In genomic region chr4:137864769-137865168, GRCm38 (mm10) we compare ENCODE assay signal across 9 mouse cellular contexts. TPM values are rescaled to one million over a fixed set of nuclear protein-coding genes. Genes with fewer than 3 reads are reported as not detected.
DNase-seq lines count a peak whose midpoint lies in the region; ATAC-seq and TF ChIP-seq lines count a peak whose summit lies in the region.
"Had no signal": no experiment of that assay in that cellular context is flagged by ENCODE, and none has a peak within 500 bp of the region (broad histone marks: within the 10 kb centered on the region; RNA-seq: fewer than 3 reads in every experiment).

No protein-coding gene starts in this region.

- 79% methylated on average over 9 of the region's 9 CpGs for WGBS in forebrain, embryonic 10.5 days
- 65% methylated on average over 9 of the region's 9 CpGs for WGBS in forebrain, embryonic 11.5 days
- 56% methylated on average over 9 of the region's 9 CpGs for WGBS in hindbrain, embryonic 10.5 days
- WGBS in lung, adult 2 months, result 34% methylated on average over 9 of the region's 9 CpGs
- 39% methylated on average over 9 of the region's 9 CpGs for WGBS in stomach, embryonic 14.5 days

- ATAC-seq in forebrain, embryonic 11.5 days (replicated peaks; ENCODE audit: low FRiP score), result no peak
- peak; percentile 19; the same call in 1 of the 2 replicates for ATAC-seq in common myeloid progenitor, adult 5-6 weeks (replicated peaks; ENCODE audit: low read depth, poor library complexity, severe bottlenecking)
- no peak for ATAC-seq in stomach, embryonic 14.5 days (ENCODE audit: insufficient number of reproducible peaks, insufficient read depth, low FRiP score, low read depth)

- peak; percentile 74; the same call in 1 of the 2 replicates for TF ChIP-seq POLR2A in lung, adult 2 months (IDR thresholded peaks at IDR 0.05; ENCODE audit: borderline replicate concordance, extremely low read depth, low read depth, low read length)

- peaks cover 12% of the 10 kb centered on the region for H3K27me3 ChIP-seq in forebrain, embryonic 10.5 days (ENCODE audit: poor library complexity, severe bottlenecking)
- no peaks in the 10 kb centered on the region; the same call in 1 of the 2 replicates for H3K27me3 ChIP-seq in forebrain, embryonic 11.5 days (ENCODE audit: control insufficient read depth, insufficient read depth, low read length)
- no peaks in the 10 kb centered on the region for H3K27me3 ChIP-seq in hindbrain, embryonic 10.5 days (ENCODE audit: insufficient read depth, poor library complexity, severe bottlenecking)
- H3K27me3 ChIP-seq in stomach, embryonic 14.5 days (ENCODE audit: control insufficient read depth, insufficient read depth, low read length), result no peaks in the 10 kb centered on the region

- no peak for DNase-seq in forebrain, embryonic 10.5 days (ENCODE audit: extremely low spot score, low spot score)
- DNase-seq in forebrain, embryonic 11.5 days (ENCODE audit: low spot score), result no peak
- DNase-seq in hindbrain, embryonic 10.5 days (ENCODE audit: low spot score), result no peak
- DNase-seq in lung, adult 2 months, result no peak
- no peak for DNase-seq in gastrocnemius, adult 8-10 months (ENCODE audit: low spot score in 2 of 2)
- no peak for DNase-seq in ovary, postnatal 10 days (ENCODE audit: low spot score)

- H3K27ac ChIP-seq in forebrain, embryonic 10.5 days, result peak overlapping the region; percentile 60; the same call in 1 of the 2 replicates
- no peak overlapping the region for H3K27ac ChIP-seq in forebrain, embryonic 11.5 days (ENCODE audit: low read depth, low read length)
- peak overlapping the region; percentile 46 for H3K27ac ChIP-seq in hindbrain, embryonic 10.5 days
- no peak overlapping the region for H3K27ac ChIP-seq in stomach, embryonic 14.5 days (ENCODE audit: low read length)
- H3K27ac ChIP-seq: macrophage had no signal

- no peak overlapping the region for H3K9ac ChIP-seq in forebrain, embryonic 11.5 days (ENCODE audit: low read length)
- H3K9ac ChIP-seq in stomach, embryonic 14.5 days (replicated peaks; ENCODE audit: low read depth, low read length), result no peak overlapping the region

- TF ChIP-seq CTCF in lung, adult 2 months (IDR thresholded peaks at IDR 0.05; ENCODE audit: insufficient read depth, low read length), result no peak

- no peak overlapping the region for H3K4me2 ChIP-seq in forebrain, embryonic 11.5 days (ENCODE audit: low read depth, low read length, severe bottlenecking)
- peak overlapping the region; percentile 19 for H3K4me2 ChIP-seq in stomach, embryonic 14.5 days (replicated peaks; ENCODE audit: low read depth, low read length)

- H3K36me3 ChIP-seq in forebrain, embryonic 10.5 days (replicated peaks), result no peaks in the 10 kb centered on the region
- H3K36me3 ChIP-seq in forebrain, embryonic 11.5 days (ENCODE audit: control insufficient read depth, insufficient read depth, low read length), result no peaks in the 10 kb centered on the region
- no peaks in the 10 kb centered on the region for H3K36me3 ChIP-seq in hindbrain, embryonic 10.5 days
- H3K36me3 ChIP-seq in stomach, embryonic 14.5 days (ENCODE audit: control insufficient read depth, insufficient read depth, low read length), result no peaks in the 10 kb centered on the region

- H3K4me1 ChIP-seq in forebrain, embryonic 10.5 days, result peaks cover 81% of the 10 kb centered on the region
- peaks cover 20% of the 10 kb centered on the region; the same call in 1 of the 2 replicates for H3K4me1 ChIP-seq in forebrain, embryonic 11.5 days (replicated peaks; ENCODE audit: control insufficient read depth, insufficient read depth, low read length)
- H3K4me1 ChIP-seq in hindbrain, embryonic 10.5 days (replicated peaks), result peaks cover 85% of the 10 kb centered on the region
- peaks cover 25% of the 10 kb centered on the region for H3K4me1 ChIP-seq in lung, adult 2 months (ENCODE audit: control insufficient read depth, insufficient read depth, low read length)
- peaks cover 58% of the 10 kb centered on the region for H3K4me1 ChIP-seq in stomach, embryonic 14.5 days (ENCODE audit: control insufficient read depth, insufficient read depth, low read length)

- no peak overlapping the region for H3K4me3 ChIP-seq in forebrain, embryonic 10.5 days
- no peak overlapping the region for H3K4me3 ChIP-seq in forebrain, embryonic 11.5 days (ENCODE audit: low read depth, low read length)
- H3K4me3 ChIP-seq in hindbrain, embryonic 10.5 days, result peak overlapping the region; percentile 9; the same call in 1 of the 2 replicates
- peak overlapping the region; percentile 61 for H3K4me3 ChIP-seq in lung, adult 2 months (replicated peaks; ENCODE audit: extremely low read depth, low read depth, low read length)
- no peak overlapping the region; the same call in 1 of the 2 replicates for H3K4me3 ChIP-seq in stomach, embryonic 14.5 days (ENCODE audit: low read depth, low read length)

- H3K9me3 ChIP-seq in forebrain, embryonic 10.5 days, result no peaks in the 10 kb centered on the region
- no peaks in the 10 kb centered on the region for H3K9me3 ChIP-seq in forebrain, embryonic 11.5 days (ENCODE audit: control insufficient read depth, low read length)
- H3K9me3 ChIP-seq in hindbrain, embryonic 10.5 days, result no peaks in the 10 kb centered on the region
- H3K9me3 ChIP-seq in stomach, embryonic 14.5 days (ENCODE audit: control insufficient read depth, low read depth, low read length), result no peaks in the 10 kb centered on the region

RNA-seq across cellular contexts. Expression of gene Ece1, which starts 2.7 kb away (rescaled TPM):
- 27.5 and 28.6 TPM in 2 replicates for polyA plus RNA-seq in forebrain, embryonic 10.5 days (2016; fragmentation: Nextera tagmentation; extraction: Ambion mirVana)
- 35.0 and 35.2 TPM in 2 replicates for polyA plus RNA-seq in forebrain, embryonic 11.5 days (2014; fragmentation: Nextera tagmentation; extraction: Ambion mirVana)
- total RNA-seq in common myeloid progenitor, adult 5-6 weeks (2017), result 6.5 and 8.9 TPM in 2 replicates
- polyA plus RNA-seq in hindbrain, embryonic 10.5 days (2016; fragmentation: Nextera tagmentation; extraction: Ambion mirVana), result 33.7 and 37.6 TPM in 2 replicates
- polyA plus RNA-seq in lung, adult 2 months (2012; rRNA removed), result 111 and 113 TPM in 2 replicates
- polyA plus RNA-seq in stomach, embryonic 14.5 days (2014; fragmentation: Nextera tagmentation; extraction: Ambion mirVana), result 80.6 and 83.2 TPM in 2 replicates
- total RNA-seq in gastrocnemius, adult 8-10 months (2022), result 10 to 100 TPM; 48.8 to 97.1 (median 69.4) TPM

Comparison
In these comparisons a context has a peak if more than half of its experiments do, and no peak if none do; other contexts are left out.
1. H3K27ac ChIP-seq: peak in forebrain, embryonic 10.5 days (single experiment) and hindbrain, embryonic 10.5 days (single experiment); none in forebrain, embryonic 11.5 days (single experiment) and stomach, embryonic 14.5 days (single experiment).
2. H3K4me3 ChIP-seq: peak in hindbrain, embryonic 10.5 days (single experiment) and lung, adult 2 months (single experiment); none in forebrain, embryonic 10.5 days (single experiment), forebrain, embryonic 11.5 days (single experiment) and stomach, embryonic 14.5 days (single experiment).